ENCODE assay signal across 1 mouse cellular context in the genomic region with DNA sequence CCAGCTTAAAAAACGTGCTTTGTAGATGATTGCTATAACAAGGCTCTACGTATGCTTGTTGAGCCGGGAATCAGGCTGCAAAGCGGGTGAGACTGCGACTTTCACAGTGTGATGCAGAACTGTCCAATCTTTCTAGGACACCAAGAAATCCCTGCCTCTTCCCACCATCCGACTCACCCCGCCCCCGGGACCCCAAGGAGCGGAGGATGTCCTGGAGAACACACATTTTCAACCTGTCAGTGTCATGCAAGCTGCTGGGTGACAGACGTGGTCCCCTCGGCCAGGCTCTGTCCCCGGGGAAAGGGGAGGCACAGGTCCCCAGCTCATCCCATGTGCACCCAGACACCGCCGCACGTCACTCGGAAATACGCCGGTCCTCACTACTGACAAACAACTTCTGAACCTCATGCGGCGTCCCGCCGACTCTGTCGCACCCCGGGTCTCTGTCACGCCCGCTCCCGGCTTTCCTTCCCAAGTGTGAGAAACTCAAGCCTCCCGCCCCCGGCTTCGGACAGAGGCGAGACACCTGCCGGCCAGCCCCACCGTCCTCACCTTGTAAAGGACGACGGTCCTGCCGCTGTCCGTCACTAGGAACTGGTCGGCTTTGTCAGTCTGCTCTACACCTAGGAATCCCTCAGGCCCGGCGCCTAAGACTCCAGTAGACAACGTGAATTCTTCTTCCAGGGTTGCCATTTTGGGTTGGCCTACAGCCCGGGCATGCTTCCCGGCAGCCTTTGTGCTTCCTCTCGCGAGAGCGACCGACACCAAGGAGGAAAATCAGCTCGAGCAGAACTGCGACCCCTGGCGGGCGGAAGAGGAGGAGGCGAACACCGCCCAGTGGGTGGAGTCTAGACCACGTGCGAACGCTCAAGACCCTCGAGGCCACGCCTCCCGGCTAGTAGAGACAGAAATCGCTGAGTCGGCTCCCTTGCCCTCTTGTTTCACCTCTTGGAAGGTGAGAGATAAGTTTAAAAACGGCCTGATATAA.
TF ChIP-seq lines count a peak whose summit lies in the region.

A gene (minus strand): TSS at position 817 of the 988 bp plus-strand sequence.

TF ChIP-seq in CH12.LX, 34 proteins besides CTCF, POLR2A, EP300 and RAD21 (continued from another document):
- TF ChIP-seq MAX (IDR thresholded peaks at IDR 0.05; ENCODE audit: low read length): peak; percentile 98
- TF ChIP-seq USF2 (conservative IDR thresholded peaks at IDR 0.05; ENCODE audit: low read depth, low read length): peak; percentile 72
- peak; percentile 60; the same call in 1 of the 2 replicates for TF ChIP-seq UBTF (IDR thresholded peaks at IDR 0.05; ENCODE audit: low read depth, low read length)
- peak; percentile 69; the same call in 1 of the 2 replicates for TF ChIP-seq IRF4 (IDR thresholded peaks at IDR 0.05; ENCODE audit: low read depth, low read length)
- TF ChIP-seq ZKSCAN1 (IDR thresholded peaks at IDR 0.05; ENCODE audit: borderline replicate concordance, low read depth, low read length): no peak
- peak; percentile 84 for TF ChIP-seq BHLHE40 (IDR thresholded peaks at IDR 0.05; ENCODE audit: low read depth, low read length)
- peak; percentile 75; the same call in 1 of the 2 replicates for TF ChIP-seq MEF2A (IDR thresholded peaks at IDR 0.05; ENCODE audit: borderline replicate concordance, low read depth, low read length)
- TF ChIP-seq E2F4 (IDR thresholded peaks at IDR 0.05; ENCODE audit: insufficient replicate concordance, low read depth, low read length): no peak
- TF ChIP-seq MXI1 (IDR thresholded peaks at IDR 0.05; ENCODE audit: low read depth, low read length): peak; percentile 97
- TF ChIP-seq KAT2A (IDR thresholded peaks at IDR 0.05; ENCODE audit: insufficient replicate concordance, low read length): peak; percentile 92
- TF ChIP-seq POLR2AphosphoS2 (IDR thresholded peaks at IDR 0.05; ENCODE audit: low read depth, low read length): peak; percentile 78; the same call in 1 of the 2 replicates
- TF ChIP-seq SIN3A (IDR thresholded peaks at IDR 0.05; ENCODE audit: low read length): peak; percentile 93
- TF ChIP-seq TBP (conservative IDR thresholded peaks at IDR 0.05; ENCODE audit: low read depth, low read length): peak; percentile 90
- peak; percentile 93 for TF ChIP-seq ELF1 (IDR thresholded peaks at IDR 0.05; ENCODE audit: low read depth, low read length)
- TF ChIP-seq NRF1 (IDR thresholded peaks at IDR 0.05; ENCODE audit: low read depth, low read length): peak; percentile 60
- peak; percentile 92 for TF ChIP-seq ZMIZ1 (IDR thresholded peaks at IDR 0.05; ENCODE audit: low read depth, low read length)
- peak; percentile 100 for TF ChIP-seq MAFK (IDR thresholded peaks at IDR 0.05; ENCODE audit: insufficient replicate concordance, low read length)
TF ChIP-seq in CH12.LX: peak in this region for 22.
